Mouse (Mus musculus): ENCODE results near the gene Kmt2b.

DNA sequence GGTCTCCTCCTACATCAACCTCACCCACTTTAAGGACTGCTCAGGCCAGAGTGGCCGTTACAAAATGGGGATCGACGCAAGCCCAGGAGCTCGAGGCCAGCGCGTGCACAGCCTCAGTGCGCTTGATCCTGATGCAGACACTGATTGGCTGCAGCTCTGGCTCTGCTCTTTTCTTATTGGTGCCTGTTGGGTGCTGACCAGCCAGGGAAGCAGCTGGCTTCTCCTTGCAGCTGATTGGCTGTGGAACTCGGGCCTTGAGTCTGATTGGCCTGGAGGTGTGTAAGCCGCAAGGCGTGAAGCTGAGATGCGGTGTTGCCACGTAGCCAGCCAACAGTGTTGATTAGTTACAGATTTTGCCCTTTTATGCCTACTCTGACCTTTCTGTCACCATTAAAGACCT is 10.3 kb upstream of the Kmt2b start, which contains the start of gene Zbtb32:
- TF ChIP-seq CTCF (IDR thresholded peaks at IDR 0.05; ENCODE audit: extremely low read depth, insufficient read length, insufficient replicate concordance, low read depth, low read length) (no peak), POLR2A (IDR thresholded peaks at IDR 0.05; ENCODE audit: low read depth, low read length) (no peak)

Measured in small intestine, adult 2 months (tissue).